Mouse (Mus musculus) embryo, embryonic 11 days (tissue): ENCODE data around the gene Iqsec3.

Experiments used
- DNase-seq: peaks from one replicate; pipeline ENCODE4 v3.0.0-alpha.2; 2015

Iqsec3 gene

DNA sequence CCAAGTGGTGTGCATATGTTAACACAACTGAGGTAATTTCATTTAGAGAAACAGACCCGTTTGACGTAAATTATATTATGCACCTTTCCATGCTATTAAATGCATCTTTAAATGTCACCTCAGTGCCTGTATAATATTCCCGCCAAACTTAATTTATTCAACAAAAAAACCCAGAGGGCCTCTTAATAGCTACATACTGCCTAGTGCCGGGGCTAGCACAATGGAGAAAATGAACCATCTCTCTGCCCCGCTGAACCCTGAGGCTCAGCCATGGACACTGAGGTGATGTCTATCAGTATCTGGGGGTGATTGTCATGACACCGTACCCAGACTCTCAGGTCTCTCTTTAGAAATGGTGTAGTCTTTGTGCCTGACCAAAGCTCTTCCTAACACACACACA, 116.2 kb downstream of the Iqsec3 start:
- DNase-seq, result no peak

DNA sequence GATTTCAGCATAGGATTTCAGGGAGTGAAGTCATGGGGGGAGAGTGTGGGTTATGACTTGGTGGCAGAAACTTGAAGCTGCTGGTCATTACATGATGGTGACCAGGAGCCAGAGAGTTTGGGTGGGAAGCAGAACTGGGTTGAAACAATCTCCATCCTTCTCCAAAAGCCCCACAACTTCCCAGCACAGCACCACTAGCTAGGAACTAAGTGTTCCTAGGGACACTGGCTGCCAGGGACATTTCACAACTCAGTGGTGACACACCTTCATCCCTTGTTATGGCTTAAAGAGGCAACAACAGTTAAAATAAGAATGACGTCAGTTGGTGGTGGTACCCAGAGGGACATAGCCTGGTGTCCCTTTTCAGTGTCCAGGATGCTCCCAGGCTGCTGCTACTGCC, 117.4 kb downstream of the Iqsec3 start:
- no peak for DNase-seq

- DNase-seq, result no peak
Observed at GRCm38 (mm10) chr6:121352276-121352675, 121.2 kb downstream of the Iqsec3 start.

- DNase-seq, result peak; percentile 27
Observed at GRCm38 (mm10) chr6:121346428-121346827, 127.0 kb downstream of the Iqsec3 start.

GRCm38 (mm10) chr6:121344329-121344728, 129.1 kb downstream of the Iqsec3 start:
- no peak for DNase-seq

- no peak for DNase-seq
Observed at GRCm38 (mm10) chr6:121343771-121344123, 129.7 kb downstream of the Iqsec3 start.

DNA sequence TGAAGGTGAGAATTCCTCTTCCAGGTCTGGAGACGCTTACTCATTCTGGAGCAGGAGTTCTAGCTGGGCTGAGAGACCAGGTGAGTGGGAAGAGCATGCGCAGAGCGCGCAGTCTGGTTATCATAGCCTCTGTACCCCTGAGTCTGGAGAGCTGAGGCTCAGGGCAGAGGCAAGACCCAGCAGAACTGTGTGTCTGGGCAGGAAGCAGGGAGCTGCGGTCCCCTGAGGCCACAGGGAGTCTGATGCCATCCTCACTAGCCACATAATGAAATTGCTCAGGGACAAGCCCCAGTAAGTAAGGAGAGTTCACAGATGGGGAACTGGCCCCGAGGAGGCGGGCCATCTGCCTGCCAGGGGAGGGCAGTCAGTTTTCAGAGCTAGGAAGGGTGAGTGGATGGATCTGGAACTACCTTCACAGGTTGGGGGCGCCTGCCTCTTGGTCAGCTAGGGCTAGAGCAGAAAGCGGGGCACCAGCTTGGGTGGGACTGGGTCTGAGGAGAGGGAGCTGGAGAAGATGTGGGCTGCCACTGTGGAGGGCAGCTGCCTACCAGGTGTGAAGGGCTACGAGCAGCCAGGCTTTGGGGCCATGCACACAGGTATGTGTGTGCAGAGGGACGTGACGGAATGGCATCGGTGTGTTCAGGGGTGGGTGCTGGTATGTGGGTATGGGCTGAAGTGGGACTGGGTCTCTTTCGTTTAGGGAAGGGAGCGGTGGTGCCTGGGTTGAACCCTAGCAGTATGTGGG, 130.3 kb downstream of the Iqsec3 start, which contains the start of gene Slc6a12:
Slc6a12 (plus strand) TSS at position 51 of the 745 bp plus-strand sequence.
- no peak for DNase-seq

GRCm38 (mm10) chr6:121341650-121342049, 131.8 kb downstream of the Iqsec3 start:
- DNase-seq, result no peak

- DNase-seq, result no peak
Observed at GRCm38 (mm10) chr6:121338519-121338896, 135.0 kb downstream of the Iqsec3 start.

- peak; percentile 85 for DNase-seq
Observed at GRCm38 (mm10) chr6:121337770-121338518, 135.5 kb downstream of the Iqsec3 start.

GRCm38 (mm10) chr6:121337229-121337628, 136.2 kb downstream of the Iqsec3 start:
- no peak for DNase-seq

- no peak for DNase-seq
Observed at GRCm38 (mm10) chr6:121336558-121336957, 136.9 kb downstream of the Iqsec3 start.

DNA sequence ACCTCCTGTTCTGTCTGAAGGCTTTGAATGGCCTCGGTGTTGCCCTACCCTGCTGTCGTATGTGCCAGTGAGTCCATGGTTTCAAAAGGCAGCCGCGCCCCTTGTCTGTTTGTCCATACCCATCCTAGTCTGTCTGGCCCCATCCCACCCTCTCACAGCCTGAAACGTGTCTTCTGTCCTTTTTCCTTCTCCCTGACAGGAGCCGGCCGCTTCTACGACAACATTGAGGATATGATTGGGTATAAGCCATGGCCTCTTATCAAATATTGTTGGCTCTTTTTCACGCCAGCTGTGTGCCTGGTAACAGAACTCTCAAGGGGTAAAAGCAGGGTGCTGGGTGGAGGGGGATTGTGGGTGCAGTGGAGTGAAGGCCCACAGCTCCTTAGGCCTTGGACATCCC, 137.6 kb downstream of the Iqsec3 start:
- DNase-seq, result no peak

- DNase-seq, result peak; percentile 78
Observed at GRCm38 (mm10) chr6:121329848-121330508, 143.5 kb downstream of the Iqsec3 start.

- DNase-seq, result no peak
Observed at GRCm38 (mm10) chr6:121328417-121328884, 145.0 kb downstream of the Iqsec3 start.

DNA sequence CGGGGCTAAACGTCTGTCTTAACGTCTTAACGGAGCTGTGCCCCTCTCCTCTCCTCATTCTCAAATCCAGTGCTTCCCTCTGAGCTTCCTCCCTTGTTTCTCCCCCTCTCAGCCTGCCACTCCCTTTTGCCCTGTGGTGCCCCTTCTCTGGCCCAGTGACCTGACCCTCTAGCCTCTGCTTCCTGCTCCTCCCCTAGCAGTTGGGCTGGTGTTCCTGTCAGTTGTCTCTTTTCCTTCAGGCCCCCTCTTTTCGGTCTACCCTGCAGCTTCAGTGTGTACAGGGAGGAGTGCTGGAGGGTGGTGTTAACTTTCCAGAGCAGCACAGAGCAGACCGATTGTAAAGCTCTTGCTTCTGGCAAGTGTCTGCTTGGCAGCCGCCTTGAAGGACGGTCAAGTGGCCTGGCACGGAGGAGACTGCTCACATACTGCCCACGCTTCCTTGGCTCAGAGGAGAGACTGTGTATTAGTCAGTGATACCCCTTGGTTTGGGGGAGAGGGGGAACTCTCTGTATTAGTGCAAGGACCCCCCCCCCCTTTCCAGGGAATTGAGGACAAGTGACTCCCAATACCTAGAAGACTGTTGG, 146.9 kb downstream of the Iqsec3 start:
- no peak for DNase-seq

DNA sequence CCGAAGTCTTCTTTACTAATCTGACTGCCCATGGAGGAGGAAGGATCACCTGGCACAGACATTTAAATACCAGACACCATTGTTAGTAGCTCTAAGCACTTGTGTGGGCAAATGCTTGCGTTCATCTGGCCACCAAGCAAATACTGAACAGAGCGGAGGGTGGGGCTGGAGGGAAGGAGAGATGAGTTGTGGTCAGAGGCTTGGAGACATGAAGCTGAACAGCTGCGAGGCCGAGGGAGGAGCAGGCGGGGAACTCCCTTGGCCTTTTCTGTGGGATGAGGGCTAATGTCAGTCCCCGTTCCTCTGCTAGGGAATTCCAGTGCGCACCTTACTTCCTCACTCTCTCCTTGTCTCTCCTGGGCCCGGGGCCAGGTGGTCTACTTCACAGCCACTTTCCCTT, 147.7 kb downstream of the Iqsec3 start:
- no peak for DNase-seq

- DNase-seq, result no peak
Observed at GRCm38 (mm10) chr6:121325298-121325697, 148.2 kb downstream of the Iqsec3 start.
